Mouse (Mus musculus) kidney, adult 10 weeks (tissue): ENCODE results near the gene Irf3. TPM values are rescaled to one million over a fixed set of nuclear protein-coding genes. Genes with fewer than 3 reads are reported as not detected.

ENCODE experiments used
- polyA plus RNA-seq: library from polyadenylated mRNA; stranded (reverse); fragments of 350-450 nt; fragmentation: Illumina TruSeq; extraction: RNeasy Lipid Tissue Mini Kit (QIAGEN cat#74804); gene quantifications from one replicate; pipeline ENCODE4 v1.2.3, GENCODE M21; 2014; ENCODE audit warnings: low read depth, low replicate concordance

Gene Irf3
- polyA plus RNA-seq: 12.8 TPM

GRCm38 (mm10) chr7:44997231-44997939 is at the start of gene Irf3:
Gene Irf3 (plus strand): TSS chr7:44997648.

GRCm38 (mm10) chr7:44974383-44975116 is 22.9 kb upstream of the Irf3 start, which contains the start of gene Cpt1c:
Gene Cpt1c (minus strand): TSS chr7:44974851.

GRCm38 (mm10) chr7:44986192-44986878 is 11.1 kb upstream of the Irf3 start, which contains the start of gene Prmt1:
Gene Prmt1 (minus strand): TSS chr7:44986568.

GRCm38 (mm10) chr7:44998501-44998955 is 1.1 kb downstream of the Irf3 start, which contains the start of gene Bcl2l12:
Gene Bcl2l12 (minus strand): TSS chr7:44998712.

GRCm38 (mm10) chr7:45015957-45016612 is 18.6 kb downstream of the Irf3 start, which contains the start of gene Scaf1:
Gene Scaf1 (minus strand): TSS chr7:45016363.

GRCm38 (mm10) chr7:45017242-45018061 is 20.0 kb downstream of the Irf3 start, which contains the start of gene Rras:
Gene Rras (plus strand): TSS chr7:45017961.

Other genes starting within 250 kb of the Irf3 start
- 11.6 TPM for gene Vrk3, start 249.2 kb upstream of the Irf3 start, polyA plus RNA-seq
- gene Zfp473, start 246.6 kb upstream of the Irf3 start, polyA plus RNA-seq: 0.16 TPM
- 1.8 TPM for gene Nup62, start 181.6 kb upstream of the Irf3 start, polyA plus RNA-seq
- not detected for gene Il4i1, start 181.3 kb upstream of the Irf3 start, polyA plus RNA-seq
- 3.4 TPM for gene Atf5, start 181.0 kb upstream of the Irf3 start, polyA plus RNA-seq
- 0.93 TPM for gene Akt1s1, start 148.7 kb upstream of the Irf3 start, polyA plus RNA-seq
- 0.97 TPM for gene Tbc1d17, start 148.6 kb upstream of the Irf3 start, polyA plus RNA-seq
- not detected for gene Pnkp, start 140.5 kb upstream of the Irf3 start, polyA plus RNA-seq
- not detected for gene Ptov1, start 127.9 kb upstream of the Irf3 start, polyA plus RNA-seq
- gene Med25, start 104.9 kb upstream of the Irf3 start, polyA plus RNA-seq: 1.4 TPM
- 5.7 TPM for gene Fuz, start 101.6 kb upstream of the Irf3 start, polyA plus RNA-seq
- gene Ap2a1, start 68.2 kb upstream of the Irf3 start, polyA plus RNA-seq: 25.2 TPM
- not detected for gene Tsks, start 54.4 kb upstream of the Irf3 start, polyA plus RNA-seq
- gene Cpt1c, start 22.8 kb upstream of the Irf3 start, polyA plus RNA-seq: not detected
- 5.7 TPM for gene Prmt1, start 11.1 kb upstream of the Irf3 start, polyA plus RNA-seq
- not detected for gene Bcl2l12, start 1.1 kb downstream of the Irf3 start, polyA plus RNA-seq
- gene Scaf1, start 18.7 kb downstream of the Irf3 start, polyA plus RNA-seq: 2.1 TPM
- gene Rras, start 20.3 kb downstream of the Irf3 start, polyA plus RNA-seq: 2.3 TPM
- gene Prr12, start 55.2 kb downstream of the Irf3 start, polyA plus RNA-seq: 0.12 TPM
- gene Nosip, start 64.8 kb downstream of the Irf3 start, polyA plus RNA-seq: 4.2 TPM
- 1.7 TPM for gene Prrg2, start 65.0 kb downstream of the Irf3 start, polyA plus RNA-seq
- gene Rcn3, start 94.6 kb downstream of the Irf3 start, polyA plus RNA-seq: not detected
- 17.1 TPM for gene Fcgrt, start 106.2 kb downstream of the Irf3 start, polyA plus RNA-seq
- gene Rps11, start 126.8 kb downstream of the Irf3 start, polyA plus RNA-seq: 257 TPM
- 320 TPM for gene Rpl13a, start 131.1 kb downstream of the Irf3 start, polyA plus RNA-seq
- gene Gm45713, start 138.6 kb downstream of the Irf3 start, polyA plus RNA-seq: not detected
- 6.0 TPM for gene Flt3l, start 138.8 kb downstream of the Irf3 start, polyA plus RNA-seq
- not detected for gene Pih1d1, start 156.7 kb downstream of the Irf3 start, polyA plus RNA-seq
- gene Aldh16a1, start 156.9 kb downstream of the Irf3 start, polyA plus RNA-seq: 2.0 TPM
- not detected for gene Slc17a7, start 166.3 kb downstream of the Irf3 start, polyA plus RNA-seq
- not detected for gene Gfy, start 181.9 kb downstream of the Irf3 start, polyA plus RNA-seq
- gene Pth2, start 183.3 kb downstream of the Irf3 start, polyA plus RNA-seq: not detected
- not detected for gene Ccdc155, start 207.2 kb downstream of the Irf3 start, polyA plus RNA-seq
- gene Dkkl1, start 214.5 kb downstream of the Irf3 start, polyA plus RNA-seq: not detected
- 0.44 TPM for gene Tead2, start 218.1 kb downstream of the Irf3 start, polyA plus RNA-seq
- not detected for gene Cd37, start 241.5 kb downstream of the Irf3 start, polyA plus RNA-seq
- not detected for gene Slc6a16, start 243.4 kb downstream of the Irf3 start, polyA plus RNA-seq